Mouse (Mus musculus) Muller cell, postnatal 12 days (primary cell): ENCODE results near the gene Heatr1.
"Not testable (repeated sequence)": the region's sequence is repeated elsewhere in the genome, so short reads cannot be mapped to it uniquely, and the experiment has no call there.

Source experiments
- DNase-seq: peaks from one replicate; pipeline ENCODE4 v3.0.0-alpha.2; 2015; ENCODE audit errors: inconsistent ontology term

Gene Heatr1

GRCm38 (mm10) chr13:12454686-12455390 lies 60.0 kb downstream of the Heatr1 start:
- no peak for DNase-seq

DNA sequence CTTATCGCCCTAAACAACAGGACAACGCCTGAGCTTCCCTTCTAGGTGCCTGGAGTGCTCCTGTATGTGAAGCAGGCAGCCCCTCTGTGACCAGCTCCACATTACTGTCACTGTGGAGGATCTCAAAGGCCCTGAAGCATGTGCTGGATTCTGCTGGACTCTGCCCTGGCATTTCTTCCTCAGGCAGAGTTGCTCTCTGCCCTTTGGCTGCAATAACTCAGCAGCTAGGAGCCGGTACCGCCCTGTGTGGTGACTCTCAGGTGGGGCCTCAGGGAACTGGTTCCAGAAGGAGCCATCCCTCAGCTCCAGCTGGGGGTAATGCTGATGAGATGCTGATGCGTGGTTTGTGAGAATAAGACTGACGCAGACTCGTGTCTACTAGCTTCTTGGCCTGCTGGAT lies 61.9 kb downstream of the Heatr1 start:
- DNase-seq: no peak

GRCm38 (mm10) chr13:12460443-12460842 lies 65.6 kb downstream of the Heatr1 start:
- DNase-seq: peak; percentile 79

- DNase-seq: peak; percentile 95
Measured at GRCm38 (mm10) chr13:12460881-12461729, 66.3 kb downstream of the Heatr1 start.

DNA sequence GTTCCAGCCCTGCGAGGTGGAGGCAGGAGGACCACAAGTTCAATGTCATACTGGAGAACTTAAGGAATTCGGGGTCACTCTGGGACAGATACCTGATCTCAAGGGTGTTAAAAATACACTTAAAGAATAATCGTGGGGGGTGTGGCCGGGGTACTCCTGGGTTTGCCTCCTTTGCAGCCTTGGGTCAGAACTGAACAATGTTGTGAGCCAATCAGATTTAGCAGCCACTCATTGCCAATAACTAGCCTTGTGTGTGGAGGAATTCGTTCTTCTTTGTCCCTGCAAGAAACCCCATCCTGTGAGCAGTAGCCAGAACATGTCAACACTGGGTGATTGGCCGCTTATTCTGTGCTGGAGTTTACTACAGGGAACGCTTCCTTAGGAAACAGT lies 66.9 kb downstream of the Heatr1 start:
- peak; percentile 77 for DNase-seq

DNA sequence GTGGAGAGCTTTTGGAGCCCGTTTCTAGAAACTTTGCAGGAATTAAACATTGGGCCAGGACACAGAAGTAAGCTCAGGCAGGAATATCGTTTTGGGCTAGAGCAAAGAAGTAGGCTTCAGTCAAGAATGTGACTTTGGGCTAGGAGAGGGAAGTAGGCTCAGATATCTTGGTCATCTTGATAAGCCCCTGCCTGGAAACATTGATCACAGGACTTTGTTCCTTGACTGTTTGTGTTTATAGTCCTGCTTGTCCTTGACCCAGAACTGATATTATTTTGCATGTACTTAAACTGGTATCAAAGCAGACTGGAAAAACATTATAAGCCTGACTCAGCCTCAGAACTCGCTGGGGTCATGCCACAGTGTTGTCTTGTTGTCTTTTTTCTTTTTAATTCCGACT lies 67.8 kb downstream of the Heatr1 start:
- no peak for DNase-seq

DNA sequence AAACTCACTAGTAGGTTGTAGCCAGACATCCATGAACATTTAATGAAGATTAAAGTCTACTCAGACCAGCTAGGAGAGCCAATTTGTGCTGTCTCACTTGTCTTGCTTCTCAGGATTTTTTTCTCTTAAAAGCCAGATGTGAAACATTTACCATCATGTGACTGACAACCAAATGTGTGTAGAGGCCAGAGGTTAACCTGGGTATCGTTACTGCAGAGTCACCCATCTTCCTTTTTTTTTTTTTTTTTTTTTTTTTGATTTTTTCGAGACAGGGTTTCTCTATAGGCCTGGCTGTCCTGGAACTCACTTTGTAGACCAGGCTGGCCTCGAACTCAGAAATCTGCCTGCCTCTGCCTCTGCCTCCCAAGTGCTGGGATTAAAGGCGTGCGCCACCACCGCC lies 69.3 kb downstream of the Heatr1 start:
- not testable (repeated sequence) for DNase-seq

GRCm38 (mm10) chr13:12464844-12465243 lies 70.0 kb downstream of the Heatr1 start, which contains the start of gene Lgals8:
TSS of gene Lgals8 (minus strand) at chr13:12464944.
- no peak for DNase-seq

GRCm38 (mm10) chr13:12468488-12468887 lies 73.7 kb downstream of the Heatr1 start:
- DNase-seq: no peak

DNA sequence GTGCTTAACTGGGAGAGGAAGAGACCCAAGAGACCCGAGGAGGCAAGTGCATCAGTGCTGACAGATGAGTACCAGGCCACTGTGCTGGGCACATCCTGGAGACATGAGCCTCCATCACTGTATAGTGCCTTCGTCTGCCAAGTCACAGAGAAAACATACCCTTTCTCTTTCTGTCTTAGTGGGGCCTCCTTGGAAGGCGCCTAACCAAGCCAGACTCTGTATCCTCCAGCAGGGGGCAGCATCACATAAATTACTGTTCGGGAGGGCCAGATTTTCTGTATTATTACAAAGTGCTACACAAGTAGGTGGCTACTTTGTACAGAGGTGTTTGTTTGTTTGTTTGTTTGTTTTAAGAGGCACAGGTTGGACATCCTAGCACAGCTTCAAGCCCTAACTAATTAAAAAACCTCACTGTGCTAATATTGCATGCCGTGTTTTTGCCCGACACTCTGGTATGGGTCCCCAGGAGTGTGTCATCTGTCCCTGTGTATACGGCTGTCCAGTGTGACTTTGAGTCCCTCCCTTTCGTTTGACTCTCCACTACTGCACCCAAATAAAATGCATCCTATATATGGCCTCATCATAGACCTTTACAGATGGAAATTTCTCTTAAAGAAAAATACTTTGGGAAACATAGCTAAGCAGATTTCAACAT lies 79.0 kb downstream of the Heatr1 start:
- DNase-seq: peak; percentile 26

GRCm38 (mm10) chr13:12475239-12475638 lies 80.4 kb downstream of the Heatr1 start:
- DNase-seq: no peak

DNA sequence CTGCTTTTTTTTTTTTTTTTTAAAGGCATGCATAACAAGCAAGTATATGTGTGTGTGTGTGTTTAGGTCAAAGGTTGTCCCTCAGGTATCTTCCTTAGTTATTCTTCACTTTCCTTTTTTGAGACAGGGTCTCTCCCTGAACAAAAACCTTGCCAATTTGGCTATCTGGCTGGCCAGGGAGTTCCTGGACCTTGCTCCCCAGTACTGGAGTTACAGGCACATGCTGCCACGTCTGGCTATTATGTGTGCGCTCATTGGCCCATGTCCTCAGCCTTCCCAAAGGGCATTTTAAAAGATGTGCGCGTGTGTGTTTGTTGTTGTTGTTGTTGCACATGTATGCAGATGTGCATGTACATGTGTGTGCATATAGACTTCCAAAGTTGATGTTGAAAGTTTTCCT lies 82.1 kb downstream of the Heatr1 start:
- DNase-seq: no peak

DNA sequence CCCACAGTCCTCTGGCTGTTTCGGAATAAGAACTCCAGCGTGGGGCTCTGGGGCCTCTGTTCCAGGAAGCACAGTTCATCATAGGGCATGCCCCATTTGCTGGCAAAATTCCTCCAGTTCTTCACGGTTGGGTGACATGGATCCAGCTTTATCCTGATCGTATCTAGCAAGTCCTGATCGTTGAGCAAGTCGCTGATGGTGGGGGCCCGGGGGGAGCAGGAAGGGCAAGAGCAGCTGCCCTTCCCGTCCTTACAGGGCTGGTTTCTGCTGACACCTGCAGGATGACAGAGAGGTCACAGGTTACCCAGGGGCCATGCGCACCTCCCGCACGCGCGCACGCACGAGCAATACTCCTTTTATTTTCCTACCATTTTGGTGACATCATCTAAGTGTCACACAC lies 83.5 kb downstream of the Heatr1 start:
- no peak for DNase-seq

- no peak for DNase-seq
Measured at GRCm38 (mm10) chr13:12479802-12480201, 85.0 kb downstream of the Heatr1 start.

DNA sequence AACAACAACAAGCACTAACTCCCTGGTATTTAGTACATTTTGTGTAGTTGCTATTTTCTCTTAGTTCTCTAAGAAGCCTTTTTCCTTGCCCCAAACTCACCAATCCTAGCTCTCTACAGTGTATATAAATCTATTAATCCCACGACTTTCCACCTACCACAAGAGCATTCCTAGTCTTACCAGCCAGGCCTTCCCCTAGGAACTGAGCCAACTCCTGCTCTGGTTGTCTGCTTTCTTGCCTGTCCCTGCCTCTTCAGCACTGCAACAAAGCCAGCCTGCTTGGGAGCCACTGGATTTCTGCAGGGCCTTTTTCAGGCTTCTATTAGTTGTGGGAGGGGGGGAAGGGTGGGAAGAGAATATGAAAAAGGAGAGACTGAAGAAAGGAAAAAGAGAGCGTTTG lies 90.4 kb downstream of the Heatr1 start:
- DNase-seq: peak; percentile 30

DNA sequence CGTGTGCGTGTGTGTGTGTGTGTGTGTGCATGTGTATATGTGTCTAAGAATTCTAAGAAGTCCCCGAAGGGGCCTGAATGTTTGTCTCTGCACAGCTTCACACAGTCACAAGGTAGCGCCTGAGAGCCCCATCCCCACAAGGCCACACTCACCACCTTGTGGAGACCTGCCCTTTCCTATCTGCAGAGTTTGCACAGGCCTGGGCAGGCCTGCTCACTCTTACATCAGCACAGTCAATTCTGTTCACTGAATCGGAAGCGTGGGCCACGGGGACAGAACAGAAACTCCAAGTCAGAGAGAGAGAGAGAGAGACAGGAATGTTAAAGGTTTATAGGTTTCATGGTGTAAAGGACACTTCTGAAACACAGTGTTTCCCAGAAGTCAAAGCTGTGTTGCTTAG lies 90.8 kb downstream of the Heatr1 start:
- no peak for DNase-seq
